Mouse (Mus musculus) spleen, adult 2 months (tissue): ENCODE measurements around the gene Dapp1.

Experiments
- CTCF ChIP-seq: fragments of 200-500 bp; IDR thresholded peaks from 2 replicates; pipeline ENCODE4 v1.5.1; 2011; ENCODE audit warnings: mild to moderate bottlenecking, inconsistent platforms; ENCODE audit not compliant: insufficient read depth, insufficient read length, insufficient replicate concordance; ENCODE audit errors: extremely low read depth
- POLR2A ChIP-seq: fragments of 200-500 bp; IDR thresholded peaks from 2 replicates; pipeline ENCODE4 v1.6.1; 2011; ENCODE audit warnings: low read depth, low read length, inconsistent platforms

DNA sequence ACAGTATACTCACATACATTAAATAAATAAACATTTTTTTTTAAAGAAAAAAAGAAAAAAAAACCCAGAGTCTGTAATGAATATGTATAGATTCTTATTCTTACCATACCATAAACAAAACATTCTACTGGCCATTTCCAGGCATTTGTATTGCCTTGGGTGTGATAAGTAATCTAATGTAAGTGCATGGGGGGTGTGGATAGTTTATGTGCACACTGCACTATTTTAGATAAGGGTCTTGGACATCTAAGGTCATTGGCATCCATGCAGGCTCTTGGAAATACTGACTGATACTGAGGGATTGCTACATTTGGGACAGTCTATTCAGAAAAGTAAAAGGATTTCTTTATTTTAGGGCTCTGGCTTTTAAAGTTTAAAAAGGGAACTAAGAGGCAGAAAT lies 39.8 kb downstream of the Dapp1 start:
- TF ChIP-seq CTCF (no peak), POLR2A (no peak)
